Mouse (Mus musculus) olfactory bulb, adult 2 months (tissue): ENCODE measurements around the gene Magoh. TPM values are rescaled to one million over a fixed set of nuclear protein-coding genes. Genes with fewer than 3 reads are reported as not detected.

Experiments used
- H3K27ac ChIP-seq: fragments of 200-500 bp; 2 replicates; pipeline ENCODE4 v1.5.1; 2012; ENCODE audit warnings: low read depth, low read length; ENCODE audit not compliant: insufficient read depth
- H3K4me1 ChIP-seq: fragments of 200-500 bp; 2 replicates; pipeline ENCODE4 v1.6.1; 2012; ENCODE audit warnings: low read length; ENCODE audit not compliant: control insufficient read depth, insufficient read depth
- H3K4me3 ChIP-seq: fragments of 200-500 bp; 2 replicates; pipeline ENCODE4 v1.5.1; 2012; ENCODE audit warnings: mild to moderate bottlenecking, low read depth, low read length, moderate library complexity; ENCODE audit not compliant: insufficient read depth
- CTCF ChIP-seq: fragments of 200-500 bp; IDR thresholded peaks from 2 replicates; pipeline ENCODE4 v1.5.1; 2012; ENCODE audit warnings: low read depth, mild to moderate bottlenecking, low read length, moderate library complexity; ENCODE audit not compliant: insufficient read depth
- POLR2A ChIP-seq: fragments of 200-500 bp; IDR thresholded peaks from 2 replicates; pipeline ENCODE4 v1.6.1; 2012; ENCODE audit warnings: mild to moderate bottlenecking, low read depth, low read length, moderate library complexity; ENCODE audit not compliant: insufficient read depth
- WGBS: fragments of 180-500 bp; shearing (Covaris S2); methylation state at CpG from one replicate; pipeline ENCODE4 v1.1.7; 2018; 5-methylcytosine and 5-hydroxymethylcytosine counted together
- polyA plus RNA-seq: library from polyadenylated mRNA; stranded (reverse); fragments of >200 nt; gene quantifications from 2 replicates; pipeline ENCODE4 v1.2.4, GENCODE M21; 2012; ENCODE audit warnings: low replicate concordance; ENCODE audit not compliant: missing spikeins, insufficient read depth, insufficient read length

Magoh gene
- polyA plus RNA-seq, 1 experiment, result not detected

GRCm38 (mm10) chr4:107931453-107931852, 51.9 kb downstream of the Magoh start:
- 83% methylated on average over 3 of the region's 3 CpGs for WGBS
- TF ChIP-seq POLR2A, result no peak
- TF ChIP-seq CTCF, result no peak
- no peaks in the 10 kb centered on the region for H3K4me1 ChIP-seq
- H3K27ac ChIP-seq, result no peak overlapping the region
- H3K4me3 ChIP-seq, result no peak overlapping the region

- WGBS, result 86% methylated on average over 8 of the region's 8 CpGs
- TF ChIP-seq CTCF, result no peak
- no peak for TF ChIP-seq POLR2A
- H3K27ac ChIP-seq, result no peak overlapping the region
- peaks cover 7% of the 10 kb centered on the region; the same call in 1 of the 2 replicates for H3K4me1 ChIP-seq
- no peak overlapping the region for H3K4me3 ChIP-seq
Observed at GRCm38 (mm10) chr4:107933239-107933638, 53.7 kb downstream of the Magoh start.

- H3K4me1 ChIP-seq, result peaks cover 10% of the 10 kb centered on the region; the same call in 1 of the 2 replicates
- 86% methylated on average over 3 of the region's 3 CpGs for WGBS
- TF ChIP-seq CTCF (no peak), POLR2A (no peak)
- H3K27ac ChIP-seq, result no peak overlapping the region
- no peak overlapping the region for H3K4me3 ChIP-seq
Observed at GRCm38 (mm10) chr4:107935254-107935653, 55.7 kb downstream of the Magoh start.

Other genes with a start within 250 kb of the Magoh start
- not detected in 2 replicates for gene Dmrtb1, start 195.5 kb upstream of the Magoh start, polyA plus RNA-seq
- gene Lrp8, start 77.5 kb upstream of the Magoh start, polyA plus RNA-seq, result not detected in 2 replicates
- gene 0610037L13Rik, start 10.1 kb downstream of the Magoh start, polyA plus RNA-seq, result not detected in 2 replicates
- not detected in 2 replicates for gene Cpt2, start 43.9 kb downstream of the Magoh start, polyA plus RNA-seq
- gene Slc1a7, start 88.6 kb downstream of the Magoh start, polyA plus RNA-seq, result not detected in 2 replicates
- not detected in 2 replicates for gene Podn, start 216.7 kb downstream of the Magoh start, polyA plus RNA-seq